Mouse (Mus musculus): ENCODE measurements around the gene Ctsa. TPM values are rescaled to one million over a fixed set of nuclear protein-coding genes. Genes with fewer than 3 reads are reported as not detected.
"Not testable (repeated sequence)": the region's sequence is repeated elsewhere in the genome, so short reads cannot be mapped to it uniquely, and the experiment has no call there.

The Ctsa gene
- total and polyA plus RNA-seq, 2 experiments: 112 to 279 TPM

DNA sequence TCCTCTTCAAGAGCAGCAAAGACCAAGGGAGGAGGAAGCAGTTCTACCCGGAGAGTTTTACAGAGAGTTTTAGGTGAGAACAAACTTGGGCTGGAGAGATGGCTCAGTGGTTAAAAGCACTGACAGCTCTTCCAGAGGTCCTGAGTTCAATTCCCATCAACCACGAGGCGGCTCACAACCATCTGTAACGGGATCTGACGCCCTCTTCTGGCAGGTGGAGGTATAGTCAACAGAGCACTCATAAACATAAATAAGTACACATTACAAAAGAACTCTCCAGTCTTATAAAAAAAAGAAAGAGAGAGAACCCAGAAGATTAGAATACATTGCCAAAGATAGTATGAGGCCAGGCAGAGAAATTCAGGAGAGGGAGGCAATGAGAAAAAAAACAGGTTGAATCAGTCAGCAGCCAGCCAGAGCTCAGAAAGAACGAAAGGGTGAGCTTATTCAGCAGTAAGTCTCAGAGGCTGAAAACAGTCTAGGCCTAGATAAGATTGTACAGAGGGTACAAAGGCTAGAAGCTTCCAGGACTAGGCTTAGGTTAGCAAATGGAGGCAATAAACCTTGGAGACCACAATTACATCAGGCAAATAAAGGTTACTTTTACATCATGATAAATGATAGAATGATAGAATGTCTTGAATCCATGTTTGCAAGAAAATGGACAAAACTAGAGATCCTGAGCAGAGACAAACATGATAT lies 39.1 kb downstream of the Ctsa start:
- no peak for TF ChIP-seq CTCF (IDR thresholded peaks at IDR 0.05; ENCODE audit: low read depth, low read length)
- TF ChIP-seq POLR2A (IDR thresholded peaks at IDR 0.05; ENCODE audit: extremely low read depth, insufficient read depth, low read length): no peak
- no peaks in the 10 kb centered on the region for H3K36me3 ChIP-seq (ENCODE audit: control insufficient read depth, insufficient read depth, low read length)
- H3K4me3 ChIP-seq (ENCODE audit: insufficient read depth, low read depth, low read length): no peak overlapping the region
- 68% methylated on average over 6 of the region's 6 CpGs for WGBS
- H3K4me1 ChIP-seq (ENCODE audit: control insufficient read depth, insufficient read depth, low read length): no peaks in the 10 kb centered on the region
- H3K27me3 ChIP-seq (ENCODE audit: control insufficient read depth, insufficient read depth, low read length): no peaks in the 10 kb centered on the region
- no peaks in the 10 kb centered on the region for H3K79me2 ChIP-seq (ENCODE audit: control insufficient read depth, insufficient read depth, low read length)
- no peak for DNase-seq (ENCODE audit: extremely low read depth, low read depth, low spot score)
- H3K27ac ChIP-seq (replicated peaks; ENCODE audit: insufficient read depth, low read depth, low read length): no peak overlapping the region
- H3K9ac ChIP-seq (ENCODE audit: low read depth, low read length): no peak overlapping the region

GRCm38 (mm10) chr2:164873621-164874020 lies 40.9 kb downstream of the Ctsa start:
- Histone ChIP-seq H3K9ac (ENCODE audit: low read depth, low read length) (no peak overlapping the region), H3K36me3 (ENCODE audit: control insufficient read depth, insufficient read depth, low read length) (no peaks in the 10 kb centered on the region), H3K4me3 (ENCODE audit: insufficient read depth, low read depth, low read length) (no peak overlapping the region), H3K27ac (replicated peaks; ENCODE audit: insufficient read depth, low read depth, low read length) (no peak overlapping the region), H3K4me1 (ENCODE audit: control insufficient read depth, insufficient read depth, low read length) (peaks cover 3% of the 10 kb centered on the region), H3K79me2 (ENCODE audit: control insufficient read depth, insufficient read depth, low read length) (no peaks in the 10 kb centered on the region), H3K27me3 (ENCODE audit: control insufficient read depth, insufficient read depth, low read length) (no peaks in the 10 kb centered on the region)
- no peak for DNase-seq (ENCODE audit: extremely low read depth, low read depth, low spot score)
- no peak for TF ChIP-seq POLR2A (IDR thresholded peaks at IDR 0.05; ENCODE audit: extremely low read depth, insufficient read depth, low read length)
- no peak for TF ChIP-seq CTCF (IDR thresholded peaks at IDR 0.05; ENCODE audit: low read depth, low read length)
- 57% methylated on average over 3 of the region's 3 CpGs for whole genome bisulfite sequencing

DNA sequence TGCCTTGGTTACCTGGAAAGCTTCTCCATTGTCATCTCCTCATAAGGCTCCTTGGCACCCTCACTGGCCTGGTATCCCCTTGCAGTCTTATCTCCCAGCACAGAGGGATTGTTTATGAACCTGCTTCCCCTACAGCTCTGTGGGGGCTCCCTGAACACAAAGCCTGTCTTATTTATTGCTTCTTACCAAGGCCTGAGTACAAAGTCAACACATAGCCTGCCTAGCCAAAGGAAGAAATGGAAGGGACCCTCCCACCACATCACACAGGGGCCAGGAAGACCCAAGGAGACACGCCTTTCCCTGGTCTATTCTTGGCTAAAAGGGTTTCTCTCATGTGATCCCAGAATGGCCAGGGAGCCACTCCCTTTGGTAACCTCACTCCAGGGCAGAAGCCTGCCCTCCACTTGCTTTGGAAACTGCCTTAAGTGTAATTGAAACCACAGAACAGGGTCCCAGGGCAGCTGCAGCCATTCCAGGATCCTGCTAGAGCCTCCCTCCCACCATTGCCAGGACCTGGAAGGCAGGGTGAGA lies 41.6 kb downstream of the Ctsa start:
- TF ChIP-seq POLR2A (IDR thresholded peaks at IDR 0.05; ENCODE audit: extremely low read depth, insufficient read depth, low read length) (no peak), CTCF (IDR thresholded peaks at IDR 0.05; ENCODE audit: low read depth, low read length) (no peak)
- no peak for DNase-seq (ENCODE audit: extremely low read depth, low read depth, low spot score)
- peaks cover 3% of the 10 kb centered on the region for H3K4me1 ChIP-seq (ENCODE audit: control insufficient read depth, insufficient read depth, low read length)
- H3K27ac ChIP-seq (replicated peaks; ENCODE audit: insufficient read depth, low read depth, low read length): peak overlapping the region; percentile 31; the same call in 1 of the 2 replicates
- H3K79me2 ChIP-seq (ENCODE audit: control insufficient read depth, insufficient read depth, low read length): no peaks in the 10 kb centered on the region; the same call in 1 of the 2 replicates
- no peaks in the 10 kb centered on the region for H3K27me3 ChIP-seq (ENCODE audit: control insufficient read depth, insufficient read depth, low read length)
- 67% methylated on average over 1 of the region's 1 CpGs for WGBS
- no peak overlapping the region for H3K4me3 ChIP-seq (ENCODE audit: insufficient read depth, low read depth, low read length)
- no peaks in the 10 kb centered on the region for H3K36me3 ChIP-seq (ENCODE audit: control insufficient read depth, insufficient read depth, low read length)
- H3K9ac ChIP-seq (ENCODE audit: low read depth, low read length): no peak overlapping the region

GRCm38 (mm10) chr2:164875648-164876047 lies 43.0 kb downstream of the Ctsa start:
- not testable (repeated sequence) for H3K27ac ChIP-seq (replicated peaks; ENCODE audit: insufficient read depth, low read depth, low read length); H3K9ac ChIP-seq (ENCODE audit: low read depth, low read length); H3K4me1 ChIP-seq (ENCODE audit: control insufficient read depth, insufficient read depth, low read length); H3K27me3 ChIP-seq (ENCODE audit: control insufficient read depth, insufficient read depth, low read length); H3K36me3 ChIP-seq (ENCODE audit: control insufficient read depth, insufficient read depth, low read length); DNase-seq (ENCODE audit: extremely low read depth, low read depth, low spot score); H3K79me2 ChIP-seq (ENCODE audit: control insufficient read depth, insufficient read depth, low read length); H3K4me3 ChIP-seq (ENCODE audit: insufficient read depth, low read depth, low read length)
- 58% methylated on average over 2 of the region's 2 CpGs for WGBS

DNA sequence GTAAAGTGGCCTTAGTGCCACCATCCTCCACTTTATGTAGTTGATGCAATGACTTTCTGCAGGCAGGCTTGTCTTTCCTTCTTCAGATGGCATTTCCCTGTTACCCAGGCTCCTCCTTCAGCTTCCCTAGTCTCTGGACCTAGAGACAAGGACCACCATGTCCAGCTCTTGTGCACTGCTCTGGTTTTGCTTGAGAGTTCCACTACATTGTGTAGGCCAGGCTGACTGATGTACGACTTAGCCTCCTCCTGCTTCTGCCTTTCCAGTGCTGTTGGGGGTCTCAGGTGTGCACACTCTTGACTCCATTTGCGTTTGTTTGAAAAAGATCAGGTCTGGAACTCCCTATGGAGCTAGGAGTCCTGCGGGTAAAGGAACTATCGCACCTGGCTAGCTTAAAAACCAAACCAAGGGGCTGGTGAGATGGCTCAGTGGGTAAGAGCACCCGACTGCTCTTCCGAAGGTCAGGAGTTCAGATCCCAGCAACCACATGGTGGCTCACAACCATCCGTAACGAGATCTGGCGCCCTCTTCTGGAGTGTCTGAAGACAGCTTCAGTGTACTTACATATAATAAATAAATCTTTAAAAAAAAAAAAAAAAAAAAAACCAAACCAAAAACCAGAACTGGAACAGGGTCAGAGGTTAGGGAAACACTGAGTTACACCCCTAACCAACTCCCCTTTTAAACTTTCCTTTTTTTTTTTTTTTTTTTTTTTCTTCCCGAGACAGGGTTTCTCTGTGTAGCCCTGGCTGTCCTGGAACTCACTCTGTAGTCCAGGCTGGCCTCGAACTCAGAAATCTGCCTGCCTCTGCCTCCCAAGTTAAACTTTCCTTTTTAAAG lies 44.9 kb downstream of the Ctsa start:
- not testable (repeated sequence) for H3K4me1 ChIP-seq (ENCODE audit: control insufficient read depth, insufficient read depth, low read length); H3K27me3 ChIP-seq (ENCODE audit: control insufficient read depth, insufficient read depth, low read length); H3K79me2 ChIP-seq (ENCODE audit: control insufficient read depth, insufficient read depth, low read length); H3K9ac ChIP-seq (ENCODE audit: low read depth, low read length); H3K36me3 ChIP-seq (ENCODE audit: control insufficient read depth, insufficient read depth, low read length); H3K4me3 ChIP-seq (ENCODE audit: insufficient read depth, low read depth, low read length)
- WGBS: 68% methylated on average over 11 of the region's 11 CpGs
- DNase-seq (ENCODE audit: extremely low read depth, low read depth, low spot score): peak; percentile 33
- peak overlapping the region; percentile 83 for H3K27ac ChIP-seq (replicated peaks; ENCODE audit: insufficient read depth, low read depth, low read length)

Data from liver, adult 2 months (tissue).